Mouse (Mus musculus): ENCODE measurements around the gene Kcns1.

DNA sequence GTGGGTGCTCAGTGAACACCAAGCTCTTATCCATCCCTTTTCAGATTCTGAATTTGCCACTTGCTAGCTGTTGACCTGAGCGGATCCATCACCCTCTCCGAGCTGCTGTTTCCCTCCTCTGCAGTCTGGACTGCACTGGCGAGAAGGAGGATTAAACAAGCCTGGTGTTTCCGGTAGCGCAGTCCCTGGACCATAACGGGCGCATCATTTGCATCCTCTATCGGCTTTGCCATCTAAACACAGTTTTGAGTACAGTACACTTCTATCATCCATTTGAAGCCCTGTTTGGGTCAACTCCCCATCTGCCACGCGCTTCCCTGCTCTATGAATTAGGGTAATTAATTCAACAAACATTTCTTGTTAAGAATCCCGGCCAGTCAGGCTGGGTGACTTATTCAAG is 587 bp downstream of the Kcns1 start:
- TF ChIP-seq CTCF (IDR thresholded peaks at IDR 0.05; ENCODE audit: low read depth) (no peak), EP300 (IDR thresholded peaks at IDR 0.05; ENCODE audit: low read depth) (no peak)

Data from heart, postnatal 0 days (tissue).